Mouse (Mus musculus): ENCODE results near the gene Naa80.

DNA sequence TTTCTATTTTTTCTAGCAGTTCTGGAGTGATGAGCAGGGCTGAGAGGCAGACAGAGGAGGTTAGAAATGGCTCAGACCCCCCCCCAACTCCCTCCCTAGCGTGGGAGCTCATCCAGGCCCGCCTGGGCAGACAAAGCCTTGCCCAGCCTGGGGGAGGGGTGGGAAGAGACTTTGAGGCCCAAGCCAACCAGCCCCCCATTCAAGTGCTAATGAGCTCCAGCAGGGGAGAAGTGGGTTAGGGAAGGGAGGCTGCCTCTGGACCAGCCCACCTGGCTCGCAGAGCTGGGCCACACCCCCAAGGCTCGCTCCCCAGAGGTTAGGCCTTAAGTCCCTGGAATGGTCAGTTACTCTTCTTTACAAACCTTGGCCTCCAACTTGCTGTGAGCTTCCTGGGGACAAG, 51.9 kb downstream of the Naa80 start:
- TF ChIP-seq POLR2A (IDR thresholded peaks at IDR 0.05; ENCODE audit: borderline replicate concordance, extremely low read depth, insufficient read depth, insufficient read length, poor library complexity, severe bottlenecking) (no peak), CTCF (IDR thresholded peaks at IDR 0.05; ENCODE audit: borderline replicate concordance, extremely low read depth, insufficient read depth, insufficient read length) (no peak)

Data from brain, embryonic 14.5 days (tissue).